ENCODE assay signal across 10 mouse cellular contexts in genomic region chr6:97144359-97144758, GRCm38 (mm10). TPM values are rescaled to one million over a fixed set of nuclear protein-coding genes. Genes with fewer than 3 reads are reported as not detected.
A peak's percentile ranks its signal among the peaks of the same experiment; 100 is the strongest.
DNase-seq lines count a peak whose midpoint lies in the region; ATAC-seq and TF ChIP-seq lines count a peak whose summit lies in the region.
"Had no signal": no experiment of that assay in that cellular context is flagged by ENCODE, and none has a peak within 500 bp of the region (broad histone marks: within the 10 kb centered on the region; RNA-seq: fewer than 3 reads in every experiment).

No protein-coding gene starts in this region.

- no peak overlapping the region for H3K4me2 ChIP-seq in hindbrain, embryonic 12.5 days (replicated peaks)
- no peak overlapping the region for H3K4me2 ChIP-seq in lung, postnatal 0 days (replicated peaks; ENCODE audit: low read depth, low read length)

- no peaks in the 10 kb centered on the region for H3K9me3 ChIP-seq in hindbrain, embryonic 10.5 days
- H3K9me3 ChIP-seq in hindbrain, embryonic 12.5 days (replicated peaks): no peaks in the 10 kb centered on the region
- no peaks in the 10 kb centered on the region for H3K9me3 ChIP-seq in lung, postnatal 0 days (ENCODE audit: low read length)

- H3K36me3 ChIP-seq in hindbrain, embryonic 10.5 days: peaks cover 17% of the 10 kb centered on the region; the same call in 1 of the 2 replicates
- H3K36me3 ChIP-seq in hindbrain, embryonic 12.5 days: 0 out of 2 replicates have a peak, but pooled peaks cover 5% of the 10 kb centered on the region
- peaks cover 3% of the 10 kb centered on the region for H3K36me3 ChIP-seq in kidney, adult 2 months (ENCODE audit: control insufficient read depth, insufficient read depth, low read length)
- H3K36me3 ChIP-seq in lung, postnatal 0 days (ENCODE audit: insufficient read depth, low read length): peaks cover 18% of the 10 kb centered on the region

- no peak overlapping the region for H3K9ac ChIP-seq in hindbrain, embryonic 12.5 days
- H3K9ac ChIP-seq in lung, postnatal 0 days (replicated peaks; ENCODE audit: low read depth): no peak overlapping the region

- 30% methylated on average over 7 of the region's 7 CpGs for WGBS in hindbrain, embryonic 10.5 days
- 28% methylated on average over 7 of the region's 7 CpGs for WGBS in hindbrain, embryonic 12.5 days
- WGBS in kidney, adult 2 months: 41% methylated on average over 7 of the region's 7 CpGs
- 23% methylated on average over 7 of the region's 7 CpGs for WGBS in lung, postnatal 0 days

- H3K4me3 ChIP-seq in hindbrain, embryonic 10.5 days: no peak overlapping the region
- no peak overlapping the region for H3K4me3 ChIP-seq in hindbrain, embryonic 12.5 days
- H3K4me3 ChIP-seq in kidney, adult 2 months (ENCODE audit: insufficient read depth, low read depth, low read length): no peak overlapping the region
- H3K4me3 ChIP-seq in lung, postnatal 0 days (ENCODE audit: low read depth, low read length): no peak overlapping the region
- H3K4me3 ChIP-seq: megakaryocyte, embryonic 14.5 days had no signal

- intact Hi-C loops in left cerebral cortex, postnatal 14 days (cut with DNase I): no loop called here

- ATAC-seq in hindbrain, embryonic 12.5 days (ENCODE audit: low FRiP score): no peak
- ATAC-seq in lung, postnatal 0 days: peak; percentile 46
- ATAC-seq: CD4-positive, CD25-positive, alpha-beta regulatory T cell, adult 4 months had no signal

- TF ChIP-seq EP300 in lung, postnatal 0 days (IDR thresholded peaks at IDR 0.05): peak; percentile 59

- peaks cover 44% of the 10 kb centered on the region for H3K4me1 ChIP-seq in hindbrain, embryonic 10.5 days (replicated peaks)
- H3K4me1 ChIP-seq in hindbrain, embryonic 12.5 days: peaks cover 29% of the 10 kb centered on the region
- H3K4me1 ChIP-seq in kidney, adult 2 months (ENCODE audit: control insufficient read depth, insufficient read depth, low read length): peaks cover 7% of the 10 kb centered on the region; the same call in 1 of the 2 replicates
- H3K4me1 ChIP-seq in lung, postnatal 0 days (ENCODE audit: insufficient read depth, low read depth, low read length): peaks cover 11% of the 10 kb centered on the region; the same call in 1 of the 2 replicates

- peak; percentile 42 for DNase-seq in hindbrain, embryonic 10.5 days (ENCODE audit: low spot score)
- DNase-seq in embryo, embryonic 11 days: peak; percentile 58
- DNase-seq in kidney, adult 2 months: peak; percentile 91
- DNase-seq in lung, postnatal 0 days (ENCODE audit: low spot score): peak; percentile 74
- no peak for DNase-seq in thymus, postnatal 10 days (ENCODE audit: low spot score in 2 of 2)
- DNase-seq in left cerebral cortex, postnatal 14 days (ENCODE audit: low spot score in 2 of 2): no peak
- DNase-seq in cerebellum, adult 8-10 months: no peak

- no peak for TF ChIP-seq POLR2A in kidney, adult 2 months (IDR thresholded peaks at IDR 0.05; ENCODE audit: low read depth, low read length)

- no peak for TF ChIP-seq CTCF in kidney, adult 2 months (conservative IDR thresholded peaks at IDR 0.05; ENCODE audit: insufficient read depth, insufficient read length, low read depth, low read length)
- no peak for TF ChIP-seq CTCF in lung, postnatal 0 days (IDR thresholded peaks at IDR 0.05)

- 0 out of 2 replicates have a peak overlapping the region, but pooled peaks have one; percentile 23 for H3K27ac ChIP-seq in hindbrain, embryonic 10.5 days
- no peak overlapping the region for H3K27ac ChIP-seq in hindbrain, embryonic 12.5 days
- H3K27ac ChIP-seq in kidney, adult 2 months (ENCODE audit: insufficient read depth, low read depth, low read length): peak overlapping the region; percentile 41; the same call in 1 of the 2 replicates
- H3K27ac ChIP-seq in lung, postnatal 0 days (ENCODE audit: low read length): peak overlapping the region; percentile 61

- H3K27me3 ChIP-seq in hindbrain, embryonic 10.5 days (ENCODE audit: insufficient read depth, poor library complexity, severe bottlenecking): peaks cover 6% of the 10 kb centered on the region
- H3K27me3 ChIP-seq in hindbrain, embryonic 12.5 days: no peaks in the 10 kb centered on the region
- no peaks in the 10 kb centered on the region for H3K27me3 ChIP-seq in kidney, adult 2 months (replicated peaks; ENCODE audit: control insufficient read depth, insufficient read depth, low read length)
- H3K27me3 ChIP-seq in lung, postnatal 0 days (replicated peaks; ENCODE audit: insufficient read depth, low read length): no peaks in the 10 kb centered on the region
- H3K27me3 ChIP-seq: megakaryocyte, embryonic 14.5 days had no signal

RNA-seq across cellular contexts. Expression of gene Eogt, which starts 4.6 kb away (rescaled TPM):
- 8.7 and 11.0 TPM in 2 replicates for polyA plus RNA-seq in hindbrain, embryonic 10.5 days (2016; fragmentation: Nextera tagmentation; extraction: Ambion mirVana)
- polyA plus RNA-seq in hindbrain, embryonic 12.5 days (2016; fragmentation: Nextera tagmentation; extraction: Ambion mirVana): 12.2 and 12.6 TPM in 2 replicates
- polyA plus RNA-seq in kidney, adult 2 months (2012; rRNA removed): 12.8 and 13.9 TPM in 2 replicates
- polyA plus RNA-seq in lung, postnatal 0 days (2015; fragmentation: Nextera tagmentation; extraction: Ambion mirVana): 15.3 and 15.5 TPM in 2 replicates
- 10 to 100 TPM; 38.6 to 41.3 TPM for total RNA-seq in left cerebral cortex, postnatal 14 days (2021)

RNA-seq across cellular contexts. Expression of gene Tmf1, which starts 34.6 kb away (rescaled TPM):
- polyA plus RNA-seq in hindbrain, embryonic 10.5 days (2016; fragmentation: Nextera tagmentation; extraction: Ambion mirVana): 20.7 and 24.4 TPM in 2 replicates
- polyA plus RNA-seq in hindbrain, embryonic 12.5 days (2016; fragmentation: Nextera tagmentation; extraction: Ambion mirVana): 38.0 and 45.7 TPM in 2 replicates
- polyA plus RNA-seq in kidney, adult 2 months (2012; rRNA removed): 3.2 and 4.1 TPM in 2 replicates
- polyA plus RNA-seq in lung, postnatal 0 days (2015; fragmentation: Nextera tagmentation; extraction: Ambion mirVana): 51.0 and 53.9 TPM in 2 replicates
- 10 to 100 TPM; 53.6 to 55.3 TPM for total RNA-seq in left cerebral cortex, postnatal 14 days (2021)

Comparison
In these comparisons a context has a peak if more than half of its experiments do, and no peak if none do; other contexts are left out.
1. DNase-seq: peak in hindbrain, embryonic 10.5 days (single experiment), embryo, embryonic 11 days (single experiment), kidney, adult 2 months (single experiment) and lung, postnatal 0 days (single experiment); none in thymus, postnatal 10 days (0 of 2), left cerebral cortex, postnatal 14 days (0 of 2) and cerebellum, adult 8-10 months (single experiment).